Mouse (Mus musculus): Measurements from ENCODE around the gene Zfp941. TPM values are rescaled to one million over a fixed set of nuclear protein-coding genes. Genes with fewer than 3 reads are reported as not detected.

Gene Zfp941
- total RNA-seq, 2 experiments from 2014 or later, result not detected

DNA sequence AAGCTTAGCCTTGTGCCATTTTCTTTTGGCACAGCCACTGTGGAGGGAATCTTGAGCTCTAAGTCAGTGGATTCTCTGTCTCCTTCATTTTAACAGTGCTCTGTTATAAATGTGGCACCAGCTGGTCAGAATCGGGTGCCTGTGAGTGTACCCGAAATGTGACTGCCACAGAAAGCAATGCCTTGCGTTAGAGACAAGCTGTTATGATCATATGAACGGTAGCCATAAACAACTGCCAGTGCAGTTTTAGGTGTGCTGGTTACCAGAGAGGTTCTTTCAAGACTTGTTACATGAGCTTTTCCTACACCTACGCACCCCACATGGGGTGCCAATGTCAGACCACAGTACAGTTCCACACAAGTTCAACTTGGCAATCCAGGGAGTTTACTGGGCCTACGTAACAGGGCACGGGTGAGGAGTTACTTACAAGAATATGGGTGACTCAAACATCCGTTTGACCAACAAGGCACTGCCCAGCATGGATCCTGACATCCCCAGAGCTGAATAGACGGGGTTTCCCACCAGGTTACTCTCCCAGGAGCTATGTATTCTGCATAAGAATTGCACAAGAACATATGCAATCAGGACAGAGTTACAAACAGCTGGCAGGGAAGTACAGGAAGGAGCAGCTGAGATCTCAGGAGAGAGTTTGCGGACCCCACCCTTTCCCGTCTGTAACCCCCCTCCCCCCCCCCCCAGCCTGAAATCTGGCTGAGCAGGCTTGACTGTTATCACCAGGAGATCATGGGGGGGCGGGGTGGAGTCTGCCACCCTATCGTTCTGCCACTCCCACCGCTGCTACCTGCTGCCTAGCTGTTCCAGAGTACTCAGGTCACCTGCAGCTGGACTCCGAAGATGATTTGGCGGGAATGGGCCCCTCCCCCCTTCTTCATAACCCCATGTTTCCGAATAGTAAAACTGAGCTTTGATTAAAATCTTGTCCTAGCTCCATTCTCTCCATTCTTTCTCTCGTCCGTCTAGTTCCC is 19.1 kb upstream of the Zfp941 start:
- DNase-seq, result no peak

DNA sequence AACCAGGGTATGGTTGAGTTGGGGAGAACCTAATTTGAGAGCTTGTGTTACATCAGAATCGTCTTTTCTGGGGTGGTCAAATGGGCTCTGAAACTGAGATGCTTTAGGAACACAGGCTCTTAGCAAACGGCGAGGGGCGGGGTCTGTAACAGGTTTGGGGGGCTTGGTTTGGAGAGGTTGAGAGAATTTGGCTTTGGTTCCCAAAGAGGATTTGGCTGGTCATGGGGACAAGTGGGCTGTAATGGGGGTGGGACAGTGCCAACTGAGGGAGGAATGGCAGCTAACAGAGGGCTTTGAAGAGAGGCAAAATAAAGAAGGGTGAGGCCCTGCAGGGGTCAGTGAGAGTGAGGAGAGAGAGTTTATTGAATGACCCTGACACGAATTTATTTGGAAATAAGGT is 17.6 kb upstream of the Zfp941 start:
- no peak for DNase-seq

DNA sequence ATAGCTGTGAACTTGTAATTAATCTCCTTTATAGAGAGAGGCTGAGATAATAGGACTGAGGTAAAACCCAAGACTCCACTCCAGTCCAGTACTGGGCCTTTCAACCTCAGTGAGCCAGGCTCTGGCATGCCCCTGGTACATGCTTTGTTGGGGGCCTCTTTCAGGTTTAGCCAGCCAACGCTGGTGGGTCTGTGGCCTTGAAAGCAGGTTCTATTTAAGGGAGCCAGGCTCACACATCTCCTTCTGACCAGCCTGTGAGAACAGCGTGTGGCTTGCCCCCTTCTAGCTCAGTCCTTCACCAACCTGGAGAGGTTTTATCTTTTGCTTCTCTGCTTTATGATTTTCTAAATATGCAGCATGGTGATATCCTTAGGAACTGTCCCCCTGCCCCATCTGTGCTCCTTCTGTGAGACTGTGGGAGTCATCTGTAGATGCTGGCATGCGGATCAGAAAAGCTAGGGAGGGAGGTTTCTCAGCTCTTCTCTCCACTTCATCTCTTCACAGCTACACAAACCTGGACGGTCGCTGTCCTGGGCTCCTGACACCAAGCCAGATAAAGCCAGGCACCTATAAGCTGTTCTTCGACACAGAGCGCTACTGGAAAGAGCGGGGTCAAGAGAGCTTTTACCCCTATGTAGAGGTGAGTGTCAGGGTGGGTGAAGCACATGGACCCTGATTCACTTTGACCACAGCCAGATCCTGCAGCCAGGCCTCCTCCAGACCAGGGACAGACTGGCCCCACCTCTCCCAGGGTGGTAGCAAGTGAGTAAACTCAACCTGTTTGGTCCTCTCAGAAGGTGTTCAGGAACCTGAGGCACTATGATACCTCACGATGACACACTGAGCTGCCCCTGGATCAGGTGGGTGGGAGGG is 14.5 kb upstream of the Zfp941 start:
- no peak for DNase-seq

DNA sequence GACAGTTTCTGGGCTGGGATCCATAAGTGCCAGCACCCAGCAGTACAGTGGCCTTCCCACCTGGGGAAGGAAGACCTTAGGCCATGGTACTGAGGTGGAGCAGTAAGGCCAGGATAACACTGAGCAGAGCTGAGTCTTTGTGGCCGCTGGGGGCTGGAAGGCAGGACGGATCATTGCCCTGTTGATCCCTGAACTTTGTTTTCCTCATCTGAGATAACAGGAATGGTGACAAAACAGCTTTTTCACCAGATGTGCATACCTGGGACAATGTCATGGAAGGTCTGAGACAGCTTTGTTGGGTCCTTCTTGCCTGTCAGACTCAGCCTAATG is 13.7 kb upstream of the Zfp941 start:
- DNase-seq, result no peak

DNA sequence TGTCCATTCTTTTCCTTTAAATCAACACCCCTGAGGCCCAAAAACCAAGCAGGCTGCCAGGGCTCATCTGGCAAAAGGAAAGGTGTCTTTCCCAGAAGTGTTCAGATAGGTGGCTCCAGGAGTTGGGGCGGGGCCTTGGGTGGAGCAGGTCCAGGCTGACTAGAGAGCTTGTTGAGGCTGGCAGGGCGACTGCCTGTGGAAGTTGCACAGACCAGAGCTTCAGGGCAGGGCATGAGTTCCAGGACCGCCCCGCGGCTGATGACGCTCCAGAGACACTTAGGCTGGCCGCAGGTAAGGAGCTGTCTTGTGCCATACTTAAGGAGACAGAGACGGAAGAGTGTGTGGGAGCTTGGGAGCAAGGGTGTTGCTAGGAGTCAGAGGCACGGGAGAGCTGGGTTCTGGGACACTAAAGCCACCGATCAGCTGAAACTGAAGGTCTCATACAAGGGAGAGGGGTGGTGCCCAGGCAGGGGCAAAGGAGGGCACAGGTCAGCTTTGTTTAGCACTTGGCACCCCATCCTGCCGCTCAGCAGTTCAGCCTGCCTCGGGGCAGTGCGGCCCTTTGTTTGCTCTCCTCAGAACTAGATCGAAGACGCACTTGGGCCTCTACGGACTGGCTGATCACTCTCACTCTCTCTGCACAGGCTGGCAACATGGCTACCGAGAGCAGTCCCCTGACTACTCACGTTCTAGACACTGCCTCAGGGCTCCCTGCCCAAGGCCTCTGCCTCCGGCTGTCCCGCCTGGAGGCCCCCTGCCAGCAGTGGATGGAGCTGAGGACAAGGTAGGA is 13.2 kb upstream of the Zfp941 start, which contains the start of gene Urah:
Gene Urah, plus strand, starts transcription at position 51 of the 790 bp plus-strand sequence.
- no peak for DNase-seq

DNA sequence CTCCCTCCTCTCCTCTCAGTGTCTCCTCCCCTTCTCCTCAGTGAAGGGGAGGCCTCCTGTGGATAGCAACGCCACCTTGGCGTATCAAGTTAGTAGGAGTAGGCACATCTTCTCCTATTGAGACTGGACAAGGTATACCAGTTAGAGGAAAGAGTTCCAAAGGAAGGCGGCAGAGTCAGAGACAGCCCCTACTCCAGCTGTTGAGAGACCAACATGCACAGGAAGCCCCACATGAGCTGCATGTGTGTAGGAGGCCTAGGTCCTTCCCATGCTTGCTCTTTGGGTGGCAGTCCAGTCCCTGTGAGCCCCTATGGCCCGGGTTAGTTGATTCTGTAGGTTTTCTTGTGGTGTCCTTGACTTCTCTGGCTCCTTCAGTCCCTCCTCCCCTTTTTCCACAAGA is 11.4 kb upstream of the Zfp941 start:
- no peak for DNase-seq

DNA sequence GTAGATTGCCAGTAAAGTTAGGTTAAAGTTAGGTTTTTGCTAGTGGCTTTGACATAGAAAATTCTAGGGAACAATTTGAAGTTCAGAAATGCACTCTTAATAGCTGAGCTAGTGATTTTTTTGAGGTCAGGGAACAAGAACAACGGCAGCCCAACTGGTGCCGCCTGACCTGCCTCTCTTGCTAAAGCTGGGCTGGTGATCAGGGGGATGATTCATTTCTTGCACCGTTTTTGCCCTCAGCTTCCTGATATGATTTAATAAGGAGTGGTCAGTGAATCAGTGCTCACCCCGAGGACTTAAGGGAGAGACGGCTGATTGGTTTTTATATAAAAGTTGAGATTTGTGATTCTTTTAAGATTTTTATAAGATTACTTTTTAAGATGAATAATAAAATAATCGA is 9.5 kb upstream of the Zfp941 start:
- no peak for DNase-seq

DNA sequence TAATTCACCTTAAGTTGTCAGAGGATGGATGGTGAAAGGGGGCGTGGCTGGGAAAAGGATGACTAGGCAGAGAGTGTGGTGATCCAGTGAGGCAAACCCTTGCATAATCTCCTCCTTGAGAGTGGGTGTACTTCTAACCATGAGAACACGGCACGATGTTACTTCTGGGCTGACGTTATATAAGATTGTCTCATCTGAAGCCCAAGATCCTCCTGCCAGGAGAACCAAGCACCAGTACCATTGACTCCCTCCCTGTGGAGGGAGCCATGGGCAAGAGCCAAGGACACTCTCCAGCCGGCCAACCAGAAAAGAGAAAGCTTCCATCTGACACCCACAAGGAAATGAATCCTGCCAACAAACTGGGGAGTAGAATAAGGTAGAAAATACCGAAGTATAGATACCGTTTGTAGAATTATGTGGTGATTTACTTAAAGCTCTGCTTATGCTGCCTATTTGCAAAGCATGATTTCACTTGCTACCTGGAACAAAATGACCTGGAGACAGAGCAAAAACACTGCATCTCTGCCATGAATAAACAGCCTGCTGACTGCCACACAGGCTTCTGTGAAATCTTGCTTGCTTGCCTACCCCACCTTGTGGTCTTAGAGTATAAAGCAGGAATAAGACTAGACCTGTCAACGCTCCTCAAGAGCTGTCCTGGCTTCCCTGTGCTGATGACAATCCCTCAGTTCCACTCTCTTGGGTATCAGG is 6.3 kb upstream of the Zfp941 start:
- DNase-seq, result peak; percentile 47

DNA sequence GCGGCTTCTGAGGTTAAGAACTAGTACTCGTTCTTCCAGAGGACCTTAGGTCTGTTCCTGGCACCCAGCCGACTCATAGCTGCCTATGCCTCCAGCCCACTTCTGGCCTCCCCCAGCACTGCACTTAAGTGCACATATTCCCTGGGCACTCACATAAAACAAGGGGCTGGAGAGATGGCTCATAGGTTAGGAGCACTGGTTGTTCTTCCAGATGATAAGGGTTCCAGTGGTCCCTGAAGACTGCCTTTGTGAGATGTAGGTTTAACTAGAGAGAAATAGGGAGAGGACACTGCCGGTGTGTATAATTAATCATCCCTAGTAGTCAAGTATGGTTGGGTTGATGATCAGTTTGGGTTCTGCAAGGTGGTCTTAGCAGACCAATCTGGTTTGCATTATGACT is 753 bp upstream of the Zfp941 start:
- no peak for DNase-seq

DNA sequence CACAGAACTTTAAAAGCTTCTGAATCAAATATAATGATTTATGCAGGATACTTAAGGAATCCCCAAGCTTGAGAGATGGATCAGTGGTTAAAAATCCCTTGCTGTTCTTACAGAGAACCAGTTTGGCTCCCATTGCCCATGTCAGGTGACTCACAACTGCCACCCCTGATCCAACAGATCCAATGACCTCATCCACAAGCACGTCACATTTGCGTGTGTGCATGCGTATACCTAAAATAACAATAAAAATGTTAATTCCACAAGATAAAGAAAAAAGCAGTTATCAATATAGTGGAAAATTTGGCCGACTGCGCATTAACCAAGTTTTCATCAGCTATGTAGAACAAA is 699 bp downstream of the Zfp941 start:
- DNase-seq, result no peak

DNA sequence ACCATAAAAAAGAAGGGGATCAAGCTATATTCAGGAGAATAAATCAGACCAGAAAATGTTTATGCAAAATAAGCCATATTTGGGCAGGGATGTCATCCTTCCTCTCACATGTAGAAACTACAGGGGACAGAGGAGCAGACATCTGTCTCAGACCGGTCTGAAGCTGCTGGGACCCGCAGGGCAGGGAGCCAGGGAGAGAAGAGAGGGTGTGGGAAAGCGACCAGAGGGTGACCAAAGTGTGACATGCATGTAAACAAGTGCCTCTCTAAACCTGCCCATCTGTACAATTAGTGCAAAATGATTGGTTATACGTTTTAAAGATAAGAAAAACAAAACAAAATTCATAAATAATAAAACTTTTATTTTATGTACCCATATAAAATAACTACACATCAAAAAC is 1.8 kb downstream of the Zfp941 start:
- no peak for DNase-seq

DNA sequence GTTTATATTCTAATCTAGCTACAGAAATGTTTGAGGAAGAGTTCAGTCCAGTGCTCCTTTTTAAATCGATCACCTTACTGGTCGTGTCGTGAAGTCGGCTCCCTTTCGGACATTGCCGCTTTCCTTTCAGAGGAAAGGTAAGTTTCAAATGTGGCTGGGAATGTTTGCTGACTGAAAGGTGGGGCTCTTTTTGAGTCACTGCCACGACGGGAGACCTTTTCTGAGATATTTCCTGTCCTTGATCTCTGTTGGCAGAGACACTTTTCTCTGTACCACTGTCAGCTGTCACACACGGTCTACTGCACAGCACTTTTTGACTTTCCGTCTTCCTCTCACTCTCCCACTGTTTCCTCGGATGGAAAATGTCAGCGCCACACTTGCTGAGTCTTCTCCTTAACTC is 9.1 kb downstream of the Zfp941 start:
- DNase-seq, result no peak

DNA sequence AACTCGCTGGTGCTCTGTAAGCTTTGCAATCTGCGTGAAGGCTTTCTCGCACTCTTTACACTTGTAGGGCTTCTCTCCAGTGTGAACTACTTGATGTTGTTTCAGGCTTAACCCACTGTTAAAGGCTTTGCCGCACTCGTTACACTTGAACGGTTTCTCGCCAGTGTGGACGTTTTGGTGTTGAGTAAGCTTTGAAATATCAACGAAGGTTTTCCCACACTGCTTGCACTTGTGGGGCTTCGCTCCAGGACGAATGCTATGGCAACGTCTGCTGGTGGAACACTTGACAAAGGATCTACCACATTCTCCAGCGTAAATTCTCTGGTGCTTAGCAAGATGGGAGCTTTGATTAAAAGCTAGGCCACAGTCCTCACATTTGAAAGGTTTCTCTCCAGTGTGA is 10.3 kb downstream of the Zfp941 start:
- DNase-seq, result no peak

DNA sequence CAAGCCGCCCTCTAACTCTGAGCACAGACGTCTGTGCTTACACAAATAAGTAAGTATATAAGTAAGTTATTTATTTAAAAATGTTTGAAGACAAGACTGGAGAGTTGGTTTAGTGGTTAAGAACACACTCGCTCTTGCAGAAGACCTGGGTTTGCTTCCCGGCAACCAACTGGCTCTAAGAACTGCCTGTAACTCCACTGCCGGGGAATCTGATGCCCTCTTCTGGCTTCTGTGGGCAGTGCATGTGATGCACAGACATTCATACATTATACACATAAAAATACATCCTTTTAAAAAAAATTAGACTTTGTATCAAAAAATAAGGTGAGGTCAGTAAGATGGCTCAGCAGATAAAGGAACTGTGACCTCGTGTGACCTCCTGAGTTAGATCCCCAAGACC is 11.5 kb downstream of the Zfp941 start:
- no peak for DNase-seq

DNA sequence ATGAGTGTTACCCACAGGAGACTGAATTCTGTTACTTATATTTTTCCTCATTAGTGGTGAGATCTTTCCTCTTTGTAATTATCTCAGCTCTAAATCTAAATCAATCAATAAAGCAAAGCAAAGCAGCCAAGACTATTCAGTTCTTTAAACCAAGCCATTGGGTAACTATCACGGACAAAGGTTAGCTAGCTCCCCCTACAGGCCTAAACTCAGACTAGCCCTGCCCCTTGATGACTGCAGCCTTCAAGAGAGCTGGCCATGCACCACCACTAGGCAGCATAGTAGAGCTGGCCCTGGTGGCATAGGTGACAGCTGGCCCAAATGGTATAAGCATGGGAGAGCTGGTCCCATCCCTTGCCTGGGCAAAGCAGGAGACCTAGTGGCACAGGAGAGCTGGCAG is 16.3 kb downstream of the Zfp941 start:
- DNase-seq, result no peak

DNA sequence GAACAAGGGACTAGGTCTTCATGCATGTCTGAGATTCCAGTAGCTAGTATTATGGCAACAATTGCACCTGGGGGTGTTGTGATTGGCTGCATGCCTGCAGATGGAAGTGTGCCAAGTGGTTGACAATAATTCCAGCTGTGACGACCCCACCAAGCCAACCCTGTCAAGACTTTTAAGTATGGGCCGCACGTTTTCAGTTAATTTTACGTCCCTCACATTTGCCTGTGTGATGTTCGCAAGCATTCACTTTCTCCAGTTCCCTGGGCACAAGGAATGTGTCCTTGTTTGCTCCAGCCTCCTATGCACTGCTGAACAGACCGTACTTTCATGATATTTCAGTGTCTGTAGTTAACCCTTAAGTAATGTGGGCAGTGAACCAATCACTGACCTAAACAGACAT is 19.3 kb downstream of the Zfp941 start:
- DNase-seq, result no peak

DNA sequence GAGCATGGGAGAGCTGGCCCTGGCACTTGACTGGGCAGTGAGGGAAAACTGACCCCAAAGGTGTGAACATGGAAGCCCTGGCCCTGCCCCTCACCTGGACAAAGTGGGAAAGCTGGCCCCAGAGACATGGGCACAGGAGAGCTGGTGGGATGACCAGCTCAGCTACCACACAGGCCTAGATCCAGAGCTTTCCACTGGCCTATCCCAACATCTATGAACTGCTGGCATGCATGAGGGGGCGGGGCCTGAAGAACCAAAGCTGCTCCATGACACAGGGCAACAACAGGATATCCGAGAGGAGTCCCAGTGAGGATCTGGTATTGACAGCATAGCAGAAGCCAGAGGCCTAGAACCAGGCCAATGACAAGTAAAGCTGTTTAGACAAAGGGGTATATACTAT is 23.8 kb downstream of the Zfp941 start:
- no peak for DNase-seq

DNA sequence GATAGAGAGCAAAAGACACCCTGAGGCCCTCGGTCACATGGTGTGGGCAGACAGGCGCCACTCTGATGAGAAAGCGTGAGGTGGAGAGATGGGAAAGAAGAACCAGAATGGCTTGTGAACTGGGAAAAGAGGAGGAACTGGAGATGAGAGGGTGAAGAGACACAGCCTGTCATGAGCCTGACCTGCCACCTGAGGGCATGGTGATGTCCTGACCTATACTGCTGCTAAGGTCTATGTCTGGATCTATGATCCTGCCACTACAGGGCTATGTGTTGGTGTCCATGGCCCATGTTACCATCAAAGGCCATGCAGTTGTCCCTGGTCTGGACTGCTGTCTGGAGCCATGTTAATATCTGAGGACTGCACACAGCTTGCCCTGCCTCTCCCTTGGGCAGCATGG is 24.4 kb downstream of the Zfp941 start:
- DNase-seq, result no peak

DNA sequence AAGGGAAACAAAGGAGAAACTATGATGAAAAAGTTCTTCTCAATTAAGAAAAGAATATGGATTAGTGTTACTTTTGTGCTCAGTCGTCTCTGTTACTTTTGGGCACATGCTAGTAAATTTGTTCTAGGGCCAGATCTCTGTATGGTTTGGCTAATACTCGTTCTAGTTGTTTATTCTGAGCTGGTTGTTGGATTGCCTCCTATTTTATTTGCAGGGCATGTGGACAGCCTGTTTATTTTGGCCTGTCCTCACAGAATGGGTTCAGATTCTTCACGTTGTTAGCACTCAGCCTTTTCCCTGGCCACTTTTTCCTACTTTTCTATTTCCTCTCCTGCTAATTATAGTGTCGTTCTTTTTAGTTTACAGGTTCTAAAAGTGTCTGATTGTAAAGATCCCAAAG is 28.4 kb downstream of the Zfp941 start:
- no peak for DNase-seq

DNA sequence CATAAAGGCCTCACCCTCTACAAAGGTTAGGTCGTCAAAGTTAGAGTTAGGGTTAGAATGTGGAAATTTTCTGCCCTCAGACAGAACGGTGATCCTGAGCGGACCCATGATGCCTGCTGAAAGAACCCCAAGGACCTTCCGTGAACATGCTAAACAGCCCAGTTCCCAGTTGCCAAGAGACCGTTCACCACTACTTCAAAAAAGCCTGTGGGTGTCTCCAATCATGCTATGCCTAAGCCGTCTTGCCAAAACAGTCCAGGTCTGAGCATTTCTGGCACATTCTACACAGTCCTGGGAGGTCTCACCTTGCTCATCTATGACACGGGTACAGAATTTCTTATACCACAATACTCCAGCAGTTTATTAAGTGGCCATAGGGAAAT is 33.9 kb downstream of the Zfp941 start:
- DNase-seq, result no peak

DNA sequence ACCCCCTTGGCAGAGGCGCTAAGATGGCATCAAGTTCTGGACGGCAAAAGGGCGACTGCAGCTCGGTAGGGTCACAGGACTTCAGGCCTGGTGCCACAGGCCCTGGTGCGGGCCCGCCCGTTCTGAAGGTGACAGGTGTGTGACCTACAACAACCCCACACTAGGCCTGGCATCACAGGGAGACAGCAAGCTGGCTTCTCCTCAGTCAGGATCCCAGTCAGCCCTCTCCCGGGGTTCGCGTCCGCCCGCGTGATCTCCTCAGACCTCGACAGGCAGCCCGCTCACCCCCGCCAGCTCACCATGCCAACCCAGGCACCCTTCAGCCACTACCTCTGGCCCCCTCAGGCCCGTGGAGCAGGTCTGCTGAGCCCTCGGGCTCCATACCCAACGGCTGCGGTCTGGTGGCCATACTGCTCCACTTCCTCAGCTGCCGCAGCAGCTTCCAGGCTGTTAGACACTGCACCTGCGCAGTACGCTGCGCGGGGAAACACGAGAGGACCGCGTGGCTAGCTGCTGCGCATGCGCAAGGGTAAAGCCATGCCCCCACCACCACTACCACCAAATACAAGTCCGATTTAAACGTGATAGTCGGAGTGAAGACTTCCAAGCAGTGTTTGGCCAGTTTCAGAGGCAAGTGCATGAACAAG is 34.4 kb downstream of the Zfp941 start, which contains the start of gene Syce1:
Gene Syce1, minus strand, starts transcription at position 447 of the 647 bp plus-strand sequence.
- DNase-seq, result no peak
